Mouse (Mus musculus) lung, embryonic 14.5 days (tissue): ENCODE data around the gene Slc29a4. TPM values are rescaled to one million over a fixed set of nuclear protein-coding genes. Genes with fewer than 3 reads are reported as not detected.

Experiments used
- ATAC-seq: fragments of 200-750 bp; cut with Nextera tagmentation; 2 replicates; pipeline ENCODE4 v1.8.0; 2017; ENCODE audit warnings: mild to moderate bottlenecking, moderate TSS enrichment, moderate library complexity; ENCODE audit not compliant: insufficient read depth
- DNase-seq: peaks from one replicate; pipeline ENCODE4 v3.0.0-alpha.2; 2015
- H3K27ac ChIP-seq: fragments of 300-500 bp; sonication (generic); 2 replicates; pipeline ENCODE4 v1.5.1; 2014; ENCODE audit warnings: low read depth, mild to moderate bottlenecking, moderate library complexity
- H3K27me3 ChIP-seq: fragments of 300-500 bp; sonication (generic); 2 replicates; pipeline ENCODE4 v1.6.1; 2014; ENCODE audit warnings: low read length, control low read depth; ENCODE audit not compliant: insufficient read depth
- H3K36me3 ChIP-seq: fragments of 300-500 bp; sonication (generic); 2 replicates; pipeline ENCODE4 v1.6.1; 2014; ENCODE audit warnings: control low read depth; ENCODE audit not compliant: insufficient read depth
- H3K4me1 ChIP-seq: fragments of 300-500 bp; sonication (generic); 2 replicates; pipeline ENCODE4 v1.6.1; 2014; ENCODE audit warnings: antibody characterized with exemption, control low read depth; ENCODE audit not compliant: insufficient read depth
- H3K4me2 ChIP-seq: fragments of 300-500 bp; sonication (generic); 2 replicates; pipeline ENCODE4 v1.6.1; 2014; ENCODE audit warnings: mild to moderate bottlenecking
- H3K4me3 ChIP-seq: fragments of 300-500 bp; sonication (generic); 2 replicates; pipeline ENCODE4 v1.5.1; 2014; ENCODE audit warnings: low read depth, low read length
- H3K9ac ChIP-seq: fragments of 300-500 bp; sonication (generic); 2 replicates; pipeline ENCODE4 v1.6.1; 2014
- H3K9me3 ChIP-seq: fragments of 300-500 bp; sonication (generic); 2 replicates; pipeline ENCODE4 v1.6.1; 2016; ENCODE audit warnings: low read depth, low read length, control low read depth
- CTCF ChIP-seq: IDR thresholded peaks from 2 replicates; pipeline ENCODE4 v1.5.1; 2016; ENCODE audit warnings: antibody characterized with exemption, low read depth
- WGBS: fragments of 180-500 bp; shearing (Covaris S2); extraction: QIAGEN DNeasy Blood & Tissue Kit; methylation state at CpG from one replicate; pipeline ENCODE4 v1.1.7; 2014; 5-methylcytosine and 5-hydroxymethylcytosine counted together
- polyA plus RNA-seq: library from polyadenylated mRNA; unstranded; fragments of >200 nt; fragmentation: Nextera tagmentation; extraction: Ambion mirVana; gene quantifications from 2 replicates; pipeline ENCODE4 v1.2.1, GENCODE M21; 2014

Slc29a4 gene
- polyA plus RNA-seq, 1 experiment from 2014 or later = 8.2 TPM

- H3K27me3 ChIP-seq = no peaks in the 10 kb centered on the region
- TF ChIP-seq CTCF = no peak
- no peaks in the 10 kb centered on the region for H3K4me1 ChIP-seq
- H3K9ac ChIP-seq = no peak overlapping the region
- no peak for ATAC-seq
- no peak for DNase-seq
- H3K4me3 ChIP-seq = no peak overlapping the region
- WGBS = 42% methylated on average over 3 of the region's 3 CpGs
- no peaks in the 10 kb centered on the region for H3K9me3 ChIP-seq
- H3K4me2 ChIP-seq = no peak overlapping the region
- no peak overlapping the region for H3K27ac ChIP-seq
- peaks cover 76% of the 10 kb centered on the region for H3K36me3 ChIP-seq
Observed at GRCm38 (mm10) chr5:142667921-142668320, 24.4 kb upstream of the Slc29a4 start.

- 84% methylated on average over 11 of the region's 11 CpGs for WGBS
- ATAC-seq = no peak
Observed at GRCm38 (mm10) chr5:142668556-142669263, 23.6 kb upstream of the Slc29a4 start.

GRCm38 (mm10) chr5:142669726-142670125 lies 22.6 kb upstream of the Slc29a4 start:
- H3K4me2 ChIP-seq = no peak overlapping the region
- no peak overlapping the region for H3K27ac ChIP-seq
- H3K4me1 ChIP-seq = no peaks in the 10 kb centered on the region
- H3K36me3 ChIP-seq = peaks cover 58% of the 10 kb centered on the region
- DNase-seq (no peak), ATAC-seq (no peak)
- 79% methylated on average over 7 of the region's 7 CpGs for WGBS
- no peaks in the 10 kb centered on the region for H3K9me3 ChIP-seq
- no peak for TF ChIP-seq CTCF
- H3K4me3 ChIP-seq = no peak overlapping the region
- no peaks in the 10 kb centered on the region for H3K27me3 ChIP-seq
- H3K9ac ChIP-seq = no peak overlapping the region

More at GRCm38 (mm10) chr5:142668556-142669263, 23.6 kb upstream of the Slc29a4 start:
- Histone ChIP-seq H3K4me2 (no peak overlapping the region), H3K4me1 (no peaks in the 10 kb centered on the region), H3K9me3 (no peaks in the 10 kb centered on the region), H3K27ac (no peak overlapping the region), H3K36me3 (peaks cover 68% of the 10 kb centered on the region), H3K9ac (no peak overlapping the region), H3K4me3 (no peak overlapping the region), H3K27me3 (no peaks in the 10 kb centered on the region)
- no peak for TF ChIP-seq CTCF
- no peak for DNase-seq

GRCm38 (mm10) chr5:142673082-142673481 lies 19.2 kb upstream of the Slc29a4 start:
- DNase-seq = peak; percentile 45
- 27% methylated on average over 5 of the region's 5 CpGs for WGBS
- no peaks in the 10 kb centered on the region for H3K9me3 ChIP-seq
- H3K36me3 ChIP-seq = peaks cover 29% of the 10 kb centered on the region
- peak; percentile 52; the same call in 1 of the 2 replicates for ATAC-seq
- H3K4me1 ChIP-seq = no peaks in the 10 kb centered on the region
- H3K9ac ChIP-seq = no peak overlapping the region
- H3K4me2 ChIP-seq = no peak overlapping the region
- TF ChIP-seq CTCF = peak; percentile 65
- no peak overlapping the region for H3K4me3 ChIP-seq
- H3K27me3 ChIP-seq = no peaks in the 10 kb centered on the region
- no peak overlapping the region for H3K27ac ChIP-seq

GRCm38 (mm10) chr5:142678141-142678571 lies 14.2 kb upstream of the Slc29a4 start:
- H3K4me3 ChIP-seq = no peak overlapping the region
- DNase-seq = no peak
- H3K9me3 ChIP-seq = no peaks in the 10 kb centered on the region
- H3K4me2 ChIP-seq = no peak overlapping the region
- H3K27ac ChIP-seq = no peak overlapping the region
- no peaks in the 10 kb centered on the region for H3K36me3 ChIP-seq
- H3K9ac ChIP-seq = no peak overlapping the region
- ATAC-seq = no peak
- no peak for TF ChIP-seq CTCF
- H3K4me1 ChIP-seq = no peaks in the 10 kb centered on the region
- 47% methylated on average over 7 of the region's 7 CpGs for WGBS
- no peaks in the 10 kb centered on the region for H3K27me3 ChIP-seq

- Histone ChIP-seq H3K27ac (no peak overlapping the region), H3K27me3 (no peaks in the 10 kb centered on the region), H3K4me3 (no peak overlapping the region), H3K9me3 (no peaks in the 10 kb centered on the region), H3K36me3 (no peaks in the 10 kb centered on the region), H3K4me2 (no peak overlapping the region), H3K4me1 (no peaks in the 10 kb centered on the region), H3K9ac (no peak overlapping the region)
- ATAC-seq = no peak
- 93% methylated on average over 1 of the region's 1 CpGs for WGBS
- no peak for TF ChIP-seq CTCF
- no peak for DNase-seq
Observed at GRCm38 (mm10) chr5:142679065-142679464, 13.2 kb upstream of the Slc29a4 start.

GRCm38 (mm10) chr5:142681911-142682310 lies 10.4 kb upstream of the Slc29a4 start:
- DNase-seq = no peak
- Histone ChIP-seq H3K27me3 (no peaks in the 10 kb centered on the region), H3K27ac (no peak overlapping the region), H3K4me3 (no peak overlapping the region), H3K4me2 (no peak overlapping the region), H3K9ac (no peak overlapping the region), H3K9me3 (no peaks in the 10 kb centered on the region), H3K4me1 (no peaks in the 10 kb centered on the region), H3K36me3 (no peaks in the 10 kb centered on the region)
- ATAC-seq = no peak
- 72% methylated on average over 3 of the region's 3 CpGs for WGBS
- TF ChIP-seq CTCF = no peak
